Mouse (Mus musculus): ENCODE measurements around the gene Acat2.
"Not testable (repeated sequence)": the region's sequence is repeated elsewhere in the genome, so short reads cannot be mapped to it uniquely, and the experiment has no call there.

Acat2 gene

DNA sequence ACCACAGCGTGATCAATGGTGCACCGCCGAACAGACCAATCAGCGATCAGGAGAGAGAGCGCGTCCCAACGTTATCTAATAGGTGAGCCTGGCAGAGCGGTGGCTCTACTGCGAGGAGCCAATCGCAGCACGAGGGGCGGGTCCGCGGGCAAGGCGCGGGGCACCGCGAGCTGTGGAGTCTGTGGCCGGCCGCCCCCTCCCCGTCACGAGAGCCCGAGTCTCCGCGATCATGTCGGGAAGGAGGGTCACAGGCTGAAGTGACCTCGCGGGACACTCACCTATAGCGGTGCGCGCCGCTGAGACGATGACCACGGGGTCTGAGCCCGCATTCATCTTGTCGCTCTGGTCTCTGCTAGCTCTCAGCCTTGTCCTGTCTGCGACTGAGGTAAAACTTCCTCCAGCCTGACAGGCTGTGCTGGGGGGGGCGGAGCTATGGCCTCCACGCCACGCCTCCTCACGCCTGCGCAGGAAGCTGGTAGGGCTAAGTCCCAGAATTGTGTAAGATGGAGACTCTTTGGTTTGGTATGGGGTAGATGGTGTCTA lies at the start of gene Acat2:
Gene Acat2 (minus strand): TSS at position 417 of the 543 bp plus-strand sequence.
- DNase-seq (ENCODE audit: low spot score) = peak; percentile 94

DNA sequence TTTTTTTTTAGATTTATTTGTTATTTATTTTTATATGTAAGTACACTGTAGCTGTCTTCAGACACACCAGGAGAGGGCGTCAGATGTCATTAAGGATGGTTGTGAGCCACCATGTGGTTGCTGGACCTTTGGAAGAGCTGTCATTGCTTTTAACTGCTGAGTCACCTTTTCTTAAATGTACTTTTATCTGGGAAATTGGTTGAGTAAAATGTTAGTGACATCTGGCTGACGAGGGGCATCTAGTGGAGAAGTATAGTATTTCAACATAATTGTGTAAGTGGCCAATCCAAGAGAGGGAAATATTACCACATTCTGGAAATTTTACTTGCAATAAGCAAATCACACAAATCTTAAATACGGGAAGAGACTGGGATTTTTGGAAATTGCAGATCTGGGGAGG lies 49.3 kb upstream of the Acat2 start:
- DNase-seq (ENCODE audit: low spot score) = peak; percentile 52

GRCm38 (mm10) chr17:13008528-13008927 lies 48.0 kb upstream of the Acat2 start:
- DNase-seq (ENCODE audit: low spot score) = no peak

DNA sequence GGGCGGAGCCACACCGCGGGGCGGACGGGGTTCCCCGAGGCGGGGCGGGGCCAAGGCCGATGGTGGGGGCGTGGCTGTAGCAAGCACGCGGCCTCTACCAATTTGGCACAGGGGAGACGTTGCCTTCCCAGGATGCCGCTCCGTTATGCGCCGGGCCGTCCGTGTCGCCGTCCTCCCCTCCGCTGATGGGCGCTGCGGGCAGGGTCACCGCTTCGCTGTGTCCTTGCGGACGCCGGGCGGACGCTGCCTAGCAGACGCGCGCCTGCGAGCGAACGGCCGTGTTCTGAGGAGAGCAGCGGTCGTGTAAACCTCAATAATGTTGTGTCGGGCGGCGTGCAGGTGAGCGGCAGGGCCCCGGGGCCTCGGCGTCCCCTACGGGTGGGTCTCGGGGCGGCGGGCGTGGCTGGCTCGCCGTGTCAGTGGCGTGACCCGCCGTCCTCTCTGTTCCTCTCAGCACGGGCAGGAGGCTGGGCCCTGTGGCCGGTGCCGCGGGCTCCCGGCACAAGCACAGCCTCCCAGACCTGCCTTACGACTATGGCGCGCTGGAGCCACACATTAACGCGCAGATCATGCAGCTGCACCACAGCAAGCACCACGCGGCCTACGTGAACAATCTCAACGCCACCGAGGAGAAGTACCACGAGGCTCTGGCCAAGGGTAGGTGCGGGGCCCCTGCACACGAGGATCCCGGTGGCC lies 47.3 kb upstream of the Acat2 start:
- DNase-seq (ENCODE audit: low spot score) = peak; percentile 97

- DNase-seq (ENCODE audit: low spot score) = no peak
These were observed 46.4 kb upstream of the Acat2 start for GRCm38 (mm10) chr17:13006984-13007383.

DNA sequence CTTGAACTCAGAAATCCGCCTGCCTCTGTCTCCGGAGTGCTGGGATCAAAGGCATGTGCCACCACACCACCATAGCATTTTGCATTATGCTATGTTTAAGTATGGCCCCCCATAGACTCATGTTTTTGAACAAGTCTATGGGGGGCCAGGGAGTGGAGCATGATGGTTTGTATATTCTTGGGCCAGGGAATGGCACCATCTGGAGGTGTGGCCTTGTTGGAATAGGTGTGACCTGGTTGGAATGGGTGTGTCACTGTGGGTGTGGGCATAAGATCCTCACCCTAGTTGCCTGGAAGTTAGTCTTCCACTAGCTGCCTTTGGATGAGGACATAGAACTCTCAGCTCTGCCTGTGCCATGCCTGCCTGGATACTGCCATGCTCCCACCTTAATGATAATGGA lies 46.0 kb upstream of the Acat2 start, which contains the start of gene Sod2:
Gene Sod2 (plus strand): TSS at position 301 of the 400 bp plus-strand sequence.
- DNase-seq (ENCODE audit: low spot score) = not testable (repeated sequence)

- DNase-seq (ENCODE audit: low spot score) = not testable (repeated sequence)
These were observed 43.9 kb upstream of the Acat2 start for GRCm38 (mm10) chr17:13004436-13004835.

- not testable (repeated sequence) for DNase-seq (ENCODE audit: low spot score)
These were observed 41.7 kb upstream of the Acat2 start for GRCm38 (mm10) chr17:13002243-13002642.

GRCm38 (mm10) chr17:12999069-12999468 lies 38.5 kb upstream of the Acat2 start:
- DNase-seq (ENCODE audit: low spot score) = no peak

- DNase-seq (ENCODE audit: low spot score) = no peak
These were observed 37.3 kb upstream of the Acat2 start for GRCm38 (mm10) chr17:12997890-12998289.

DNA sequence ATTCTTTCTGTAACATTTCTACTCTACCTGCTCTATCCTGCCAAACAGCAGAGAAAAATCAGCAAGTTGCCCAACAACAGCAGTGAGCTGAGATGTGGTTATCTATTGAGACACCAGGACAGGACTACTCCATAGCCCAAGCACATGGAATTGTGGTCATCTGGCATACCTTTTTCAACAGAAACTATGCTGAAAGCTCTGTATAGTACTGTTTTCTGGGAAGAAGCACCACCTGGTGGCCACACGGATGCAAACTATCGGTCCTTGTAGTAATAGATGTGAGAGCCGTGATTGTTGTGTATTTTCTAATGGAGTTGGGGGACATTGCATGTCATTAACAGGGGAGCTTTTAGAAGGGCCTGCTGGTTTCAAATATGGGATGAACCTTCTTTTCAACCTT lies 35.8 kb upstream of the Acat2 start:
- DNase-seq (ENCODE audit: low spot score) = peak; percentile 68

- DNase-seq (ENCODE audit: low spot score) = no peak
These were observed 33.5 kb upstream of the Acat2 start, which contains the start of gene Wtap for GRCm38 (mm10) chr17:12994069-12994468. TSS of gene Wtap (minus strand) at chr17:12994169.

- peak; percentile 94 for DNase-seq (ENCODE audit: low spot score)
These were observed 32.0 kb upstream of the Acat2 start for GRCm38 (mm10) chr17:12992470-12992991.

GRCm38 (mm10) chr17:12991635-12992358 lies 31.2 kb upstream of the Acat2 start:
- peak; percentile 84 for DNase-seq (ENCODE audit: low spot score)

DNA sequence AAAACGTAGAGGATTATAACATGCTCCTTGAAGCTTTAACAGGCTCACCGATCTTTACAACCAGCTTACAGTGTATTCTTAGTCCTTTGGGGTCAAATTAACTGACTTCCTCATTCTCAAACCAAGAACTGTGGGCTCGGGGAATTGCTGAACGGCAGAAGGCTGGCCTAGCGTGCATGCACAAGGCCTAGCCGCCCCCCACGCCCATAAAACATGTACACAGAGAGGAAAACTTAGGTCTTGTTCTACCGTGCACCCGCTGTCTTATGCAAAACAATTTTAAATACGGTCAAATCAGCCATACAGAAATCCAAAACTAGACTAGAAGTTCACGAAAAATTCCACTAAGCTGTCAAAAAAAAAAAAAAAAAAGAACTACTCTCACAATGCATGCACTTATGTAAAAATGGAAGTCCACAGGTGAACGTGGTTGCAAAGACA lies 30.7 kb upstream of the Acat2 start:
- DNase-seq (ENCODE audit: low spot score) = peak; percentile 41

DNA sequence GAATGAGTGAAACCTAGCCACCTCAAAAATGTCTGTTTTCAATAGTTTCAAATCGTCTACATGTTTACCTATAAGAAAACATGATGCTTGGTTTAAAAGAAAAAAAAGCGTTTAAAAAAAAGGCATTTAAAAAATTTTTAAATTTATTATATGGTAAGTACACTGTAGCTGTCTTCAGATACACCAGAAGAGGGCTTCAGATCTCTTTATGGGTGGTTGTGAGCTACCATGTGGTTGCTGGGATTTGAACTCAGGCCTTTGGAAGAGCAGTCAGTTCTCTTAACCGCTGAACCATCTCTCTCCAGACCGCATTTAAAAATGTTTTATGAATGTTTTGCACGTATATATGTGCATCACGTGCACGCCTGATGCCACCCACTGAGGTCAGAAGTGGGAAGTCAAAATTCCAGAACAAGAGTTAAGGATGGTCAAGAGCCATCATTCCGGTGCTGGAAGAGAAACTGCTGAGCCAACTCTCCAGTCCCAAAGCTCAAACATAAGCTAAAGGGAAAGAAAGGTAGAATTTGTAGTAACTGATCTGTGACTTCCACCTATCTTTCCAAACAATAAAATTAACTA lies 30.1 kb upstream of the Acat2 start:
- no peak for DNase-seq (ENCODE audit: low spot score)

DNA sequence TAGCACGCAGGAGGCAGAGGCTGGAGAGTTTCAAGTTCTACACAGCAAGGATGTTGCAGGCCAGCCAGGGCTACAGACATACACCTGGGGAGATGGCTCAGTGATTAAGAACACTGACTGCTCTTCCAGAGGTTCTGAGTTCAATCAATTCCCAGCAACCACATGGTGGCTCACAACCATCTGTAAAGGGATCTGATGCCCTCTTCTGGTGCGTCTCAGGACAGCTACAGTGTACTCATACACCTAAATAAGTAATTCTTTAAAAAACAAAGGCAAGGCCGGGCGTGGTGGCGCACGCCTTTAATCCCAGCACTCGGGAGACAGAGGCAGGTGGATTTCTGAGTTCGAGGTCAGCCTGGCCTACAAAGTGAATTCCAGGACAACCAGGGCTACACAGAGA lies 27.5 kb upstream of the Acat2 start:
- not testable (repeated sequence) for DNase-seq (ENCODE audit: low spot score)

- DNase-seq (ENCODE audit: low spot score) = no peak
These were observed 23.4 kb upstream of the Acat2 start for GRCm38 (mm10) chr17:12983988-12984387.

GRCm38 (mm10) chr17:12978546-12978945 lies 18.0 kb upstream of the Acat2 start:
- no peak for DNase-seq (ENCODE audit: low spot score)

GRCm38 (mm10) chr17:12973851-12974250 lies 13.3 kb upstream of the Acat2 start:
- DNase-seq (ENCODE audit: low spot score) = no peak

DNA sequence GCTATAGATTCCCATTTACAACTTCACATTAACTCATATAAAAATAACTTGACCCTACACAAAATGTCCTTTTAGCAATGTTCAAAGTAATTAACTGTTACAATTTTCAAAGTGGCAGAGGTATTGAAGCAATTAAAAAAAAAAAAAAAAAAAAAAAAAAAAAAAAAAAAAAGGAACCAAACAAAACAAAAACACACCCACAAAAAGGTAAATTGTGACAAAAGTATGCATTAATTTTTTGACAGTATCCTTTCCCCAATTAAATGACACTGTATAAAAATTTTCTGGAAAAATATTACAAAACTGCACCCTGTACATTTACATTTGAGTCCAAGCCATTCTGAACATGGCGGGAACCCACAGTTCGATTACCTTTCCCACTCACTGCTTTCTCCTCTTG lies 6.6 kb upstream of the Acat2 start:
- no peak for DNase-seq (ENCODE audit: low spot score)

GRCm38 (mm10) chr17:12963476-12963875 lies 2.9 kb upstream of the Acat2 start:
- no peak for DNase-seq (ENCODE audit: low spot score)

Measured in layer of hippocampus, adult 11-12 months (tissue).